Mouse (Mus musculus): Measurements from ENCODE around the gene Gsdma3.
"Not testable (repeated sequence)": the region's sequence is repeated elsewhere in the genome, so short reads cannot be mapped to it uniquely, and the experiment has no call there.

- not testable (repeated sequence) for TF ChIP-seq GATA1 (IDR thresholded peaks at IDR 0.05; ENCODE audit: borderline replicate concordance, low read length); FLI1 (IDR thresholded peaks at IDR 0.05; ENCODE audit: low read length)
Measured at GRCm38 (mm10) chr11:98635312-98635970, 9.3 kb downstream of the Gsdma3 start.

Data from megakaryocyte, embryonic 14.5 days (primary cell).